Mouse (Mus musculus) forebrain, embryonic 15.5 days (tissue): ENCODE results near the gene Cbx3. TPM values are rescaled to one million over a fixed set of nuclear protein-coding genes. Genes with fewer than 3 reads are reported as not detected.
"Not testable (repeated sequence)": the region's sequence is repeated elsewhere in the genome, so short reads cannot be mapped to it uniquely, and the experiment has no call there.

Experiments
- ATAC-seq: fragments of 200-750 bp; cut with Nextera tagmentation; replicated peaks from 2 replicates; pipeline ENCODE4 v1.8.0; 2017; ENCODE audit warnings: mild to moderate bottlenecking, moderate TSS enrichment, moderate library complexity
- H3K27ac ChIP-seq: fragments of 300-500 bp; sonication (generic); replicated peaks from 2 replicates; pipeline ENCODE4 v1.5.1; 2015; ENCODE audit warnings: mild to moderate bottlenecking, inconsistent platforms
- H3K27me3 ChIP-seq: fragments of 300-500 bp; sonication (generic); 2 replicates; pipeline ENCODE4 v1.6.1; 2015; ENCODE audit warnings: inconsistent platforms
- H3K36me3 ChIP-seq: fragments of 300-500 bp; sonication (generic); 2 replicates; pipeline ENCODE4 v1.6.1; 2015; ENCODE audit warnings: mild to moderate bottlenecking, inconsistent platforms
- H3K4me1 ChIP-seq: fragments of 300-500 bp; sonication (generic); 2 replicates; pipeline ENCODE4 v1.6.1; 2015; ENCODE audit warnings: inconsistent platforms
- H3K4me2 ChIP-seq: fragments of 300-500 bp; sonication (generic); replicated peaks from 2 replicates; pipeline ENCODE4 v1.6.1; 2015; ENCODE audit warnings: mild to moderate bottlenecking, inconsistent platforms
- H3K4me3 ChIP-seq: fragments of 300-500 bp; sonication (generic); 2 replicates; pipeline ENCODE4 v1.5.1; 2015; ENCODE audit warnings: mild to moderate bottlenecking, inconsistent platforms
- H3K9ac ChIP-seq: fragments of 300-500 bp; sonication (generic); replicated peaks from 2 replicates; pipeline ENCODE4 v1.6.1; 2015; ENCODE audit warnings: mild to moderate bottlenecking, inconsistent platforms
- H3K9me3 ChIP-seq: fragments of 300-500 bp; sonication (generic); 2 replicates; pipeline ENCODE4 v1.6.1; 2016; ENCODE audit warnings: inconsistent platforms
- WGBS: fragments of 180-500 bp; shearing (Covaris S2); methylation state at CpG from one replicate; pipeline ENCODE4 v1.1.7; 2015; ENCODE audit warnings: mixed read lengths; 5-methylcytosine and 5-hydroxymethylcytosine counted together
- polyA plus RNA-seq: library from polyadenylated mRNA; unstranded; fragments of >200 nt; fragmentation: Nextera tagmentation; extraction: Ambion mirVana; gene quantifications from 2 replicates; pipeline ENCODE4 v1.2.1, GENCODE M21; 2015

Cbx3 gene
- polyA plus RNA-seq, 1 experiment from 2014 or later: 585 TPM

DNA sequence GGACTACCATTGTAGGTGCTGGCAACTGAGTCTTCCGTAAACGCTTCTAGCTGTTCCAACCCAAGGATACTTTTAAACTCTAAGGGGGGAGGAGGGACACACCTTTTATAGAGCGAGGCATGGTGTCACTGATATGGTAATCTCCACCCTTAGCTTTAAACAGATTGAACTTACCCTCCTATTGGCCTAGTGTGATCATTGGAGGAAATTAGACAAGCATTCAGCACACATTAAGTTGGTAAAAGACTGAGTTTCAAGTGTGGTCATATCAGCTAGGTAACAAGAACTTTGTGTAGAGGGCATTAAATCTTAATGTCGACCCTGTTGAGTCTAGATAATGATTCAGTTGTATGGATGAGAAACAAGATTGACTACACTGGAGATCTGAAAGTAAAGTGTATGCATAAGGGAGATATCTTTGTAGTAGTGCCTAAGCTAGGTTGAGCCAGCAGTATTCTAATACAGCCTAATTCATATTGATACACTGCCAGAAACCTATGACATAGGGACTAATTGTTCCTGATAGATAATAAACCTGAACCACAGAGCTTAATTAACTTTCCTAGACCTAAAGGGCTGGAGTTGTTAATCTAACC, 9.1 kb downstream of the Cbx3 start:
- Histone ChIP-seq H3K27me3 (no peaks in the 10 kb centered on the region), H3K4me3 (no peak overlapping the region), H3K4me2 (no peak overlapping the region), H3K36me3 (peaks cover 74% of the 10 kb centered on the region), H3K9me3 (no peaks in the 10 kb centered on the region), H3K27ac (no peak overlapping the region), H3K9ac (no peak overlapping the region), H3K4me1 (peaks cover 14% of the 10 kb centered on the region)
- no peak for ATAC-seq
- WGBS: 98% methylated on average over 4 of the region's 4 CpGs

DNA sequence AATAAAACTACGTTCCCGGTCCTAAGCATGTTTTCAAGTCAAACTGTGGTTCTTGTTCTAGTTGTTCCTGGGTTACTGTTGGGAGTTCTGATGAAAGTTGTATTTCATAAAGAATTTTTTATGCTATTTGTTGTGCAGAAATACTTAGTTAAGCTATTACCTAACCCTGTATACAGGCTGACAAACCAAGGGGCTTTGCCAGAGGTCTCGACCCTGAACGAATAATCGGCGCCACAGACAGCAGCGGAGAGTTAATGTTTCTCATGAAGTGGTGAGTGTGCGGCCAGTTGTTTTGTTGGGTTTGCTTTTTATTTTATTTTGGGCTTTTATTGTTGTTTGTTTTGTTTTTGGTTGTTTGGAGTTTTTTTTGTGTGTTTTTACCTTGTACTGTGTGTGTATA, 11.4 kb downstream of the Cbx3 start:
- H3K36me3 ChIP-seq: peaks cover 59% of the 10 kb centered on the region

DNA sequence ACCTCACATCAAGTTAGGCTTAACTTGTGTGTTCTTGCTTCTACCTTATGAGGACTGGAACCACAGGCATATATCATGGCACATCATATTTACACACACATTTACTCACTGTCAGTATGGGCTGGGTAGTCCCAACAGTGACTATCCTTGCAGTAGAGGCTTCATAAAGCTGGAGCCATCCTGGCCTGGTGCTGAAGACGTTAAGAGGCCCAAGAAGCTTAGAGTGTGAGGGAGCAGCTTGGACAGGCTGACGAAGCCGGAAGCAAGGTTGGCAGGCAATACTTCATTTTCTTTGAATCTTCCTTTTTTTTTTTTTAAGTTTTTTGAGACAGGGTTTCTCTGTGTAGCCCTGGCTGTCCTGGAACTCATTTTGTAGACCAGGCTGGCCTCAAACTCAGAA, 13.7 kb downstream of the Cbx3 start:
- H3K27ac ChIP-seq: no peak overlapping the region
- no peaks in the 10 kb centered on the region for H3K9me3 ChIP-seq
- WGBS: 97% methylated on average over 3 of the region's 3 CpGs
- 0 out of 2 replicates have a peak, but pooled peaks cover 5% of the 10 kb centered on the region for H3K4me1 ChIP-seq
- no peak overlapping the region for H3K4me2 ChIP-seq
- H3K36me3 ChIP-seq: peaks cover 43% of the 10 kb centered on the region
- no peak for ATAC-seq
- H3K9ac ChIP-seq: no peak overlapping the region
- no peaks in the 10 kb centered on the region for H3K27me3 ChIP-seq
- H3K4me3 ChIP-seq: no peak overlapping the region

More for the DNA sequence above, 11.4 kb downstream of the Cbx3 start:
- H3K27me3 ChIP-seq: no peaks in the 10 kb centered on the region
- no peak overlapping the region for H3K27ac ChIP-seq
- H3K4me3 ChIP-seq: no peak overlapping the region
- H3K4me1 ChIP-seq: 0 out of 2 replicates have a peak, but pooled peaks cover 8% of the 10 kb centered on the region
- no peak overlapping the region for H3K9ac ChIP-seq
- no peak overlapping the region for H3K4me2 ChIP-seq
- no peak for ATAC-seq
- 92% methylated on average over 8 of the region's 8 CpGs for WGBS
- H3K9me3 ChIP-seq: no peaks in the 10 kb centered on the region

DNA sequence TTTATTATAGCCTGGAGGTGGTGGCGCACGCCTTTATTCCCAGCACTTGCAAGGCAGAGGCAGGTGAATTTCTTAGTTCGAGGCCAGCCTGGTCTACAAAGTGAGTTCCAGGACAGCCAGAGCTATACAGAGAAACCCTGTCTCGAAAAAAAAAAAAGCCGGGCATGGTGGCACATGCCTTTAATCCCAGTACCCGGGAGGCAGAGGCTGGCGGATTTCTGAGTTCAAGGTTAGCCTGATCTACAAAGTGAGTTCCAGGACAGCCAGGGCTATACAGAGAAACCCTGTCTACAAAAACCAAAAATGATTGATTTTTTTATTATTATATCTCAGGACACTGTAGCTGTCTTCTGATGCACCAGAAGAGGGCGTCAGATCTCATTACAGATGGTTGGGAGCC, 14.4 kb downstream of the Cbx3 start:
- peaks cover 37% of the 10 kb centered on the region for H3K36me3 ChIP-seq
- not testable (repeated sequence) for H3K9ac ChIP-seq, H3K4me2 ChIP-seq, ATAC-seq, H3K4me3 ChIP-seq, H3K27ac ChIP-seq, H3K9me3 ChIP-seq, H3K27me3 ChIP-seq, H3K4me1 ChIP-seq
- 87% methylated on average over 8 of the region's 8 CpGs for WGBS

DNA sequence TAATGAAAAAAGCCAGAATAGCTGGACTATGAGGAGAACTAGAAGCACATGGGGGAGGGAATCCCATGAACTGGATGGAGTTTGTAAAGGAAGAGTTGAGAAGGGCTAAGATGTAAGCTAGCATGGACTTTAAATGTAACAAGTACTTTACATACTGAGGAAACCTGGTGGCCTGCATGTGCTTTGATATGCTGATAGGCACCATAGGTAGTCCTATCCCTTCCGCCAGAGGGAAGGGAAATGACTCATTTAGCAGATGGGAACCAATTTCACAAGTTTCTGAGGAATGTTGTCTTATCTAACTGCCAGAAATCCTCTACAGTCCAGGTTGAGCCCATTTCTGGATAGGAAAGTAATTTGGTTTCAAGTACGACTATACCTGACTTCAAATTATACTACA, 15.5 kb downstream of the Cbx3 start:
- 73% methylated on average over 2 of the region's 2 CpGs for WGBS
- 0 out of 2 replicates have a peak, but pooled peaks cover 2% of the 10 kb centered on the region for H3K4me1 ChIP-seq

DNA sequence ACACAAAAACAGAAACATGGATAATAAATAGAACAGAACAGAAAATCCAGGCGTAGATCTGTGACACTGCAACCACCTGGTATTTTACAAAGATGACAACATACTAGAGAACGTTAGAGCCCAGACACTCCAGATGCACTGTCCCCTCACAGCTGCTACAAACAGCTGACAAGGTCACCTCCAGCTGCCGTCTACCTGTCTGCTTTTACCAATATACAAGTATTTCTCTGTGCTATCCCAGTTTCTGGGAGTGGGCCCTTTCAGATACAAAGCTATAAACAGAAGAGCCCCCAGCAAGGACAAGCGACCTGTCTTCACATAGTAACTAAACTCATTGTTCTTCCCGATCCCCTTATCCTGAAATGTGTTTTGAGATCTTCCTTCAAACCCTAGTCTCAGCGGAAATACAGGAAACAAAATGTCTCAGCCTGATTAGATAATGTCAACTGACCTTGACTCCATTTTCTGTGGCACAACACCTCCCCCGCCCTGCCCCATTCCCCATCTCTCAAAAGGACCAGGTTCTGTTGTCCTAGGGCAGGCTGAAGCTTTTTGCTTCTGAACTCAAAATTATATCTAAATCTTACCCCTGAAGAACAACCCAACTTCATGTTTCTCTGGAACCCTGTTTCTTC, 16.0 kb downstream of the Cbx3 start:
- ATAC-seq: no peak
- Histone ChIP-seq H3K36me3 (peaks cover 20% of the 10 kb centered on the region), H3K9ac (no peak overlapping the region), H3K27ac (no peak overlapping the region), H3K4me2 (no peak overlapping the region), H3K4me1 (no peaks in the 10 kb centered on the region), H3K9me3 (no peaks in the 10 kb centered on the region), H3K4me3 (no peak overlapping the region), H3K27me3 (no peaks in the 10 kb centered on the region)
- 74% methylated on average over 7 of the region's 7 CpGs for WGBS

More for the DNA sequence above, 15.5 kb downstream of the Cbx3 start:
- no peak overlapping the region for H3K27ac ChIP-seq
- H3K27me3 ChIP-seq: no peaks in the 10 kb centered on the region
- H3K9ac ChIP-seq: no peak overlapping the region
- no peak overlapping the region for H3K4me2 ChIP-seq
- peaks cover 26% of the 10 kb centered on the region for H3K36me3 ChIP-seq
- H3K4me3 ChIP-seq: no peak overlapping the region
- H3K9me3 ChIP-seq: no peaks in the 10 kb centered on the region
- no peak for ATAC-seq

DNA sequence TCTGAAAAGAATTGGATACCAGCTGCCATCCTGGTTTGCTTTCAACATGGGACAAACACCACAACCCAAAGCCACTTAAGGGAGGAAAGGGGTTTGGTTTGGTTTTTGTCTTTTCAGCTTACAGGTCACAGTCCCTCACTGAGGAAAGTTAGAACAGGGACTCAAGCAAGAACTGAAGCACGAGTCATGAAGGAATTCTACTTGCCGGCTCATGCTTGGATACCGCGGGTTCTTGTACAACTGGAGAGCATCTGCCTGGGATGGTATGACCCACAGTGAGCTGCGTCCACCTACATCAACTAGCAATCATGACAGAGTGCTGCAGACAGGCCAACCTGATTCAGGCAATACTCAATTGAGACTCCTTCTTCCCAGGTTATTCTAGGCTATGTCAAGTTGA, 16.6 kb downstream of the Cbx3 start:
- WGBS: 90% methylated on average over 5 of the region's 5 CpGs

DNA sequence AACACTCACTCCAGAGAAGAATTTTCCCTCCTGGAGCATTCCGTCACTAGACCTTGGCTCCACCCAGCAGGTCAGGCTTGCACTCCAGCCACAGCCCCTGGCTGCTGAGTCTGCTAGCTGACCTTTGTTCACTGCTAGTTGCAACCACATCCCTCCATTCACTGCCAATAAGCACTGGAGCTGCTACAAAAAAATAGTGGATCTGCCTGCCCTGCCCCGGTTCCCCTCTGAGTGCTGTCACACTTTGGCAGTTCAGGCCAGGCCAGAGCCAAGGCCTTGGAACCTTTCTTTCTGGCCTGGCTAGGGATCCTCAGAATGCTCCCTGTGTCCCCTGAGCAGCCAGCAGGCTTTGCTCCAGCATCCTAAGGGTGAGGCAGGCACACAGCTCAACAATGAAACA, 19.6 kb downstream of the Cbx3 start:
- Histone ChIP-seq H3K4me1 (no peaks in the 10 kb centered on the region), H3K27me3 (no peaks in the 10 kb centered on the region), H3K9me3 (no peaks in the 10 kb centered on the region), H3K27ac (no peak overlapping the region), H3K9ac (no peak overlapping the region), H3K36me3 (no peaks in the 10 kb centered on the region), H3K4me2 (no peak overlapping the region), H3K4me3 (no peak overlapping the region)
- 67% methylated on average over 2 of the region's 2 CpGs for WGBS
- no peak for ATAC-seq

More for the DNA sequence above, 16.6 kb downstream of the Cbx3 start:
- Histone ChIP-seq H3K27ac (no peak overlapping the region), H3K4me1 (no peaks in the 10 kb centered on the region), H3K9me3 (no peaks in the 10 kb centered on the region), H3K4me3 (no peak overlapping the region), H3K9ac (no peak overlapping the region), H3K36me3 (peaks cover 15% of the 10 kb centered on the region), H3K4me2 (no peak overlapping the region), H3K27me3 (no peaks in the 10 kb centered on the region)
- ATAC-seq: no peak

DNA sequence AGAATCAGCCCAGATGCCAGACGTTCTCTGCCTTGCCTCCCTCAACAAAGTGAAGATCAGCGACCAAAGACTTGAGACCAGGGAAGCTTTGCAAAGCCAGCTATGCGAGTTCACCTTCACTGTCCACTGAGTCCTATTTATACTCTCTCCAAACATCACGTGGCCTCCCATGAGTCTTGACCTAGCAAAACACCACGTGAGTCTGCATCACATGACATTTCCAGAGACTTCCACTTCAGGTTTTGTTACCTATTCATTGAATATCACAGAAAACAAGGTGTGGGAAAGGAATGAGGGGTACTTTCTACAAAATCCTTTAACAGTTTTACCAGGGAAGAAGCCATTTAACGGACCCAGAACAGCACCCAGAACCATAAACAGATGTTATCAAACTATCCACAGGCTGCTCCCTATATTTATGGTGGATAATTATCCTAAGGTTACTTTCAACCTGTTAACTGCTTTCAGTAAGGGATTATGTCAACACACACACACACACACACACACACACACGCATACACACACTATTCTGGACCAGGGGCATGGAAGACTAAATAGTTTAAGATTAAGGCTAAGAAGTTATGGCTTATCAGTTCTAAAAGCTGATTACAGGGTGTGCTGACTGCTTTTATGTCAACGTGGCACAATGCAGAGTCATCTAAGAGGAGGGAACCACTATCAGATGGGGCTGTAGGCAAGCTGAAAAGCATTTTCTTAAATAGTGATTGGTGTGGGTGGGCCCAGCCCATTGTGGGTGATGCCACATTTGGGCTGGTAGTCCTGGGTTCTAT, 27.4 kb downstream of the Cbx3 start:
- Histone ChIP-seq H3K9ac (no peak overlapping the region), H3K4me1 (no peaks in the 10 kb centered on the region), H3K4me3 (no peak overlapping the region), H3K27ac (no peak overlapping the region), H3K36me3 (no peaks in the 10 kb centered on the region), H3K27me3 (no peaks in the 10 kb centered on the region), H3K4me2 (no peak overlapping the region), H3K9me3 (no peaks in the 10 kb centered on the region)
- no peak for ATAC-seq
- 82% methylated on average over 8 of the region's 8 CpGs for WGBS

DNA sequence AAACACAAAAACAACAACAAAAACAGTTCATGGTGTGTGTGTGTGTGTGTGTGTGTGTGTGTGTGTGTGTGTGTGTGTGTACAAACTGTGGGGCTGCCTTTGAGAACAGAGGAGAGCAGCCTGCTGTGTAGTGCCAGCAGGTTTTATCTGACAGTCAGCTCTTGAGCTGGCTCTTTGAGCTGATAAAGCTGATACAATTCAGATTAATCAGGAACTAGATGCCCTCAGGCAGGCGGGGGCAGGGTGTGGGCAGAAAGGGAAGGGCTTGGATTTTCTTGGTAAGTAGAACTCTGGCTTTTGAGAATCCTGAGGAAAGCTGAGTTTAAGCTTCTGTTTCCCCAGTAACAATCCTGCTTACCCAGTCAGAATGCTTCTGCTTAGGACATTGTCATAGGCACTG, 35.5 kb downstream of the Cbx3 start:
- no peaks in the 10 kb centered on the region for H3K9me3 ChIP-seq
- no peaks in the 10 kb centered on the region for H3K27me3 ChIP-seq
- no peak overlapping the region for H3K4me3 ChIP-seq
- no peak overlapping the region for H3K4me2 ChIP-seq
- ATAC-seq: no peak
- 54% methylated on average over 1 of the region's 1 CpGs for WGBS
- H3K4me1 ChIP-seq: peaks cover 6% of the 10 kb centered on the region; the same call in 1 of the 2 replicates
- no peak overlapping the region for H3K9ac ChIP-seq
- no peak overlapping the region for H3K27ac ChIP-seq
- H3K36me3 ChIP-seq: no peaks in the 10 kb centered on the region

DNA sequence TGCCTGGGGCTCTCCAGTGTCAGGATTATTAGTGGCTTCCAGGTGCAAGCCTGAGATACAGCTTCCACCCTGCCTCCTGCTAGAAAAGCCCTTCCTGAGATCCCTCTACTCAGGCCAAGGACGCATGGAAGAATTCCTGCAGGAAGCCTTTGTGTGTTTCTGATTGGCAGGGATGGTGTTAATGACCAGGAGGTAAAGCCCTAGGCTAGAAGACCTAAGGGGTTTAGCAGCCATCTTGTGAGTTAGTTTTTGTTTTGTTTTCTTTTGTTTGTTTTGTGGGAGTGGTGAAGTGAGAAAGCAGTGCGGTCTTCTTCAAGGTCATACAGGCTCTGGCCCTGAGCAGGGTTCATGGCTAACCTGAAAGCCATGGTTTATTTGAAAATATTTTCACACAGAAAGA, 37.4 kb downstream of the Cbx3 start:
- peaks cover 6% of the 10 kb centered on the region; the same call in 1 of the 2 replicates for H3K4me1 ChIP-seq

More for the DNA sequence above, 37.4 kb downstream of the Cbx3 start:
- Histone ChIP-seq H3K27ac (no peak overlapping the region), H3K9me3 (no peaks in the 10 kb centered on the region), H3K4me3 (no peak overlapping the region), H3K36me3 (no peaks in the 10 kb centered on the region), H3K4me2 (no peak overlapping the region), H3K9ac (no peak overlapping the region), H3K27me3 (no peaks in the 10 kb centered on the region)
- 67% methylated on average over 2 of the region's 2 CpGs for WGBS
- ATAC-seq: no peak
